Mouse (Mus musculus) urinary bladder, postnatal 14 days (tissue): ENCODE data around the gene Lcn6.
"Not testable (repeated sequence)": the region's sequence is repeated elsewhere in the genome, so short reads cannot be mapped to it uniquely, and the experiment has no call there.

Source experiments
- DNase-seq: peaks from one replicate; pipeline ENCODE4 v3.0.0; 2021; ENCODE audit warnings: low spot score

Lcn6 gene

DNA sequence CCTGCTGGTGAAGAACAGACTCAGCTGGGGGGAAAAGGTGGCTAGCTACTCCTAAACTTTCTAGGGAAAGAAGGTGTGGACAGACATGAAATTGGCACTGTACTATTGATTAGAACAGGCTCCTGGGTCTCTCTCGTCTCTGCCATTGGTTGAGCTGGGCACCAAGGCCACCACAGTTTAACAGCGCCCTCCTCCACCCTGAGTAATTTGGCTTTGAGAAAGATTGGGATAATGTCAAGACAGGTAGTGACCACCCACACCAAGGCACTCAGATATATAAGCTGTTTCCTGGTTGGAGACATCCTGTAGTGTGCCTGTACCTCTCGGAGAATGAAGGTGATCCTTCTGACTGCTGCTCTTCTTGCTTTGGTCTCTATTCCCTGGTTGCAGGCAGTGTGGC lies at the start of gene Lcn6:
Gene Lcn6, plus strand, starts transcription at position 301 of the 400 bp plus-strand sequence.
- no peak for DNase-seq

DNA sequence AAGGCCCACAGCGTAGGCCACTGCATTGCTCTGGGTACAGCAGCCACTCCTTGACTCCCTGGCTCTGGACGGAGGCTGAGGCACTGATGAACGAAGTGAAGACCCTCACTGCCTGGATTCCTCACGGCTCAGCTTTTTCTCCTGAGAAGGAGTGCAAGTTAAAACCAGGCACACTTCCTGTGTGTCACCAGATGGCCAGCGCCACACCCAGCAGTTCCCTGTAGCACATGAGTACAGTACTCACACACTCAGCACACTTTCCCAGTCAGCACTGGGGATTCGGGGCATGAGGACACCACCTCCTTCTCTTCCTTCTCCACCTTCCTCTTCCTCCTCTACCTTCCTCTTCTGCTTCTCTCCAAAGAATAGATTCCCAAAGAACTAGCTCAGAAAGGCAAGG lies 48.8 kb upstream of the Lcn6 start, which contains the start of gene Fcna:
Gene Fcna, minus strand, starts transcription at position 220 of the 400 bp plus-strand sequence.
- no peak for DNase-seq

DNA sequence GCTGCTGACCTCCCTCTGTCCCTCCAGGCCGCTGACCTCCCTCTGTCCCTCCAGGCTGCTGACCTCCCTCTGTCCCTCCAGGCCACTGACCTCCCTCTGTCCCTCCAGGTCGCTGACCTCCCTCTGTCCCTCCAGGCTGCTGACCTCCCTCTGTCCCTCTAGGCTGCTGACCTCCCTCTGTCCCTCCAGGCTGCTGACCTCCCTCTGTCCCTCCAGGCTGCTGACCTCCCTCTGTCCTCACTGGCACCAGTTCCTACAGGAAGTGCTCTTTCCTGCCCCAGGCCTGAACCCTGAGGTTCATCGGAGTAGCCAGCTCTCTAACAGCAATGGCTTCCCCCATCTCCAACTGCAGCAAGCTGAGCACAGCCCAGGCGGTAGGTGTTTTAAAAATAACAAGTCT lies 47.8 kb upstream of the Lcn6 start:
- no peak for DNase-seq

DNA sequence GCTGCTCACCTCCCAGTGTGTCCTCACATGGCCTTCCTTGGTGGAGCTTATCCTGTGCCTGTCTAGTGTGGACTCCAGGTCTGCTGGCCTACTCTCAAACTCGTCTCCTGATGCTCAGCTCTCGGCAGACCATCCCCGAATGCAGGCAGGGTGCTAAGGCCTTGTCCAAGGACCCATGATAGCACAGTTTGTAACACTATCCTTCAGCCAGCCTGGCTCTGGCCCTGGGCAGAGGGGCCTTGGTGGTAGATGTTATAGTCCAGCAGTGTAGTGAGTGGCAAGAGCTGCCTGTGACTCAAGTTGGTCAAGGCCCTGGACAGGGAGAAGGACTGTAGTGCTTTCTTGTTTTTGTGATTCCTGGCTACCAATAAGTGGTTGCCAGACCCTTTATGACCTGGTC lies 43.0 kb upstream of the Lcn6 start:
- DNase-seq = no peak

DNA sequence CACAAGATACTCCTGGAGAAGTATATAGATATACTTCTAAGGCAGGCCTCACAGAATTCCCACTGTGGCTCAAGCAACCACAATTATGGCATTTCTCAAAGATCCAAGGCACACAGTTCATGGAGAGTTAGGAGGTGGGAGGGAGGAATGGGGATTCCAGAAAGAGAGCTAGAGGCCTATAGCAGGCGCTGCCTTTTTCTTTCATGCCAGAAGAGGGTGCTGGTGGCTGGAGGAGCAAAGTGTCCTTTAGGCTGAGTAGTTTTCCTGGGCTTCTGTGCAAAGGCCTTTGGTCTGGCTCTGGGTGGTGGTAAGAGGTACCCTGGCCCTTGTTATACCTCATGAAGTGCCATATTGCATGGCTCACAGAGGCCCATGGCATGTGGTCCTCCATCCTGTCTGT lies 42.5 kb upstream of the Lcn6 start:
- no peak for DNase-seq

DNA sequence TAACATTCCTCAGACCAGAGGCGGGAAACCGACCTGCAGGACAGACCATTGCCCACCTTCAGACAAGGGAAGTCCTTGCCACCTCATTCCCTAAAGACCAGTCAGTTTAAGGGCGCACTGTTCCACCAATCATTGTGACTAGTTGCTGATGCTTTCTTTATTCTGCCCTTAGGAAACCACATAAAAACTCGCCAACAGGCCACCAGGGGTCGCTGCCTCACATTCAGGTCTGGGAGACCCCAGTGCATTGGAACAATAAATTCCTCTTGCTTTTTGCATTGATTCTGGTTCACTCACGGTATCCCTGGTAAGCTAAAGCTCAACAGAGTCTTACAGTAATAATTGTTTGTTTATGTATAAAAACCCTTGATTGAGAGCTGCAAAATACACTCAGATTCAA lies 36.7 kb upstream of the Lcn6 start:
- DNase-seq = peak; percentile 41

DNA sequence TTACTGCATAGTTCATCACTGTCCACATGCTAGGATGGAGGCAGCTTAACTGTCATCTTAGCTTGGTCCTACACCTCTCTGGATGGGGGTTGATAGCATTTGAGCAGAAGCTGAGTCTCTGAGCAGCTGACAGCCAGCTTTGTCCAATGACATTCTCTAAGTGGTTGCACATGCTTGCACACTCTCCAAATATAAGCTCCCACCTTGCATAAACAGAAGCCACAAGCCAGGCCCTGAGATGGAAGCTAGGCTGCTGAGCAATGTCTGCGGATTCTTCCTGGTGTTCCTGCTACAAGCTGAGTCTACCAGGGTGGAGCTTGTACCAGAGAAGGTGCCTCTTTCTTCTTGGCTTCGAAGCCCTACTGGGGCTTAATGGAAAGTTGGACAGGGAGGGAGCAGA lies 23.7 kb upstream of the Lcn6 start, which contains the start of gene Lcn8:
Gene Lcn8, plus strand, starts transcription at position 219 of the 400 bp plus-strand sequence.
- no peak for DNase-seq

DNA sequence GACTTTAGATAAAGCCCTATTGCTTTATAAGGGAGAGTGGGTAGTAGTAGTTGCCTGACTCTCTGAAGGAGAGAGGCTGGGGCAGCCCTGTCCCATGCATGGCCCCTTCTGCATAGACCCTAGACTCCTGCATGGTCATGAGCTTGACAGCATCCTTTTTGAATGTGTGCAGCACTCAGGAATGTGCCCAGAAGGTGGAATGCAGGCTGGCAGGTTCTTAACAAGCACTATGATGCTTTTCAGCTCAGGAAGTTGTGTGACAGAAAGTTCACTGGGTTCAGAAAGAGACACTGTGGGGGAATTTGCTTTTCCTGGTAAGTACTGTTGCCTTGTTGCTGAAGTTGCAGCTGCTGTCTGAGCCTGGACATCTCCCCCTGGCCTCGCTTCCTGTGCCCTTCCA lies 22.1 kb upstream of the Lcn6 start:
- DNase-seq = peak; percentile 23

DNA sequence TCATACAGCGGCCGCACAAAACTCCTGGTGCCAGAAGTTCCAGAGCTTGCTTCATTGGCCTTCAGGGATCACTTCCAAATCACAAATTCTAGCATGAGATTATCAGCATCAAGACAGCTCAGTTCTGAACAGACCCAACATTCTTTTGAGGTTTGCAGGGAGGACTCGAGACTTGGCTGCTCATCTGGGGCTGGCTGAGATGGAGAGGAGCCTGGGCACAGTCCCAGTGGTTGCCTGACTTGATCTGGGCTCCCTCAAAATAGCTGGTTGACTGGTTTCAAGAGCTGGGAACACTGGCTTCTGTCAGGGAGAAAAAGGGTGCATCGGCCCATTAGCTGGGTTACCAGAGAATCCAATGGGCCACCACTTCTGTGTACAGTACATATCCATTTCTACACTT lies 19.9 kb upstream of the Lcn6 start:
- DNase-seq = peak; percentile 18

DNA sequence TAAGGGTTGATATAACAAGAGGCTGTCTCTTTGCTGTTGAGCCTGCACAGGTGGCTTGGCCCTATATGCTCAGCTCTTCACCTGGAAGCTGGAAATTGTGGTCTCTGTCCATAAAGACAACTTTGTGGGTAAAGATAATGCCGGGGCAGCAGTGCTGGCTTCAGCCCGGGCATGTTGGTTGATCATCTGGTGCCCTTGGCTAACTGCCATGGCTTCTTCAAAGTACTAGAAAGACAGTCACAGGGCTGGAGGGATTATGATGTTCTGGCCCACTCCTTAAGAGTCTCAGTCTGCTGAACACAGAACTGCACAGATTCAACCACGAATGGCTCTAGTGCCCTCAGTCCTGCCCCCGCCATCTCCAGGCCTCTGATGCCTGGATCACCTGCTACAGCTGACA lies 19.3 kb upstream of the Lcn6 start:
- DNase-seq = no peak

DNA sequence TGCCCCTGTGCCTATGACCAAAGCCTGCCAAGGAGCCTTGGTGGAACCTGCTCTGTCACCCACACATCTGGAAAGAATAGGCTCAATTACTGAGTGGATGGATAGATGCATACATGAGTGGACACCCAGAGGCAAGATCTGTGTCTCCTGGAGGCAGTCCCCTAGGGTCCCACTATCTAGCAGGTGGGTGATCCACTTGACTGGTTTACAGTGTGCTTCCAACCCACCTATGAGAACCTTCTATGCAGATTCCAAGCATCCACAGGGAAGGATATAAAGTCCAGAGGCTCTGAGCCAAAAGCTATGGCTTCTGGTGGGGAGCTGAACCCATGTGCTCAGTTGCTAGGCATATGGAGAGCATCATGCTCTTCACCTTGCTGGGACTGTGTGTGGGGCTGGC lies 18.9 kb upstream of the Lcn6 start, which contains the start of gene Lcn5:
Gene Lcn5, plus strand, starts transcription at position 301 of the 400 bp plus-strand sequence.
- DNase-seq = no peak

DNA sequence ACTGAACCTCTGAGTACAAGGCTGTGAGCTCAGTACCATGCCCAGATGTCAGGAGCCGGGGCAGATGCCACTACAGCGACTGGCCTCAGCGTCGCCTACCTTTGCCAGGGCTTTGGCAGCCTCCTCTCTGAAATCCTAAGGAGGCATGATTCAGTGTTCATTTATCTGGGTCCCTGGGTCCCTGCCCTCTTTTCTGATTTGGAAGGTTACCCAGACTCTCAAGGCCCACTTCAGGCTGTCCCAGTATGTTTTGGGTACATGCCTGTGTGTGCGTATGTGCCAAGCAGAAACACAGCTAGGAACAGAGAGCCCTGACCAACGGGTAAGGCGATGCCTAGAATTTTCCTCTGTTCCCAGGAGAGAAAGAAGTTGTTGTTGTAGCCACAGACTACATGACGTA lies 16.3 kb upstream of the Lcn6 start:
- DNase-seq = no peak

DNA sequence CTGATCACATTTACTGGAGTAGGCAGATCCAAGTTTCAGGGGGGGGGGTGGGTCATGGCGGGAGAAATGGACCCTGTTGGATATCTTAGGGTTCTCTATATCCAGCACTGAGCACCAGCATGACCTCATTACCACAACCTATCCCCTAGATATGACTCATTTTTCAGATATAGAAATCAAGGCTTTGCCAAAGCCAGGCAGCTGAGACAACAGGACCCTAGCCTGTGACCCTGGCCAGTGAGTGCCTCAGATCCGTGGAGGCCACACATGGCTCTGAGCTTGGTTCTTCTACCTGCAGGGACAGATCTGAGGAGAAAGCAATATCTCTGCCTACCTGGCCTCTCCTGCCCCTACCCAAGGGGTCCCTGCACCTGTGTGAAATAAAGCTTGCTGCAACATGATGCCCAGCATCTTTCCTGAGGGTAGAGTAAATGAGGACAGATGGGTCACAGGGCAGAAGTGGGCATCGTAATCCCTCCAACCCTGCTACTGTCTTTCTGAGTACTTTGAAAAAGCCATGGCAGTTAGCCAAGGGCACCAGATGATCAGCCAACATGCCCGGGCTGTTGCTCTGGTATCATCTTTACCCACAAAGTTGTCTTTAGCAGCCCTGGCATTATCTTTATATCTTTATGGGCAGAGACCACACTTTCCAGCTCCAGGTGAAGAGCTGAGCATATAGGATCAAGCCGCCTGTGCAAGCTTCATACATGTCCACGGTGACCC lies 15.2 kb upstream of the Lcn6 start:
- DNase-seq = no peak

DNA sequence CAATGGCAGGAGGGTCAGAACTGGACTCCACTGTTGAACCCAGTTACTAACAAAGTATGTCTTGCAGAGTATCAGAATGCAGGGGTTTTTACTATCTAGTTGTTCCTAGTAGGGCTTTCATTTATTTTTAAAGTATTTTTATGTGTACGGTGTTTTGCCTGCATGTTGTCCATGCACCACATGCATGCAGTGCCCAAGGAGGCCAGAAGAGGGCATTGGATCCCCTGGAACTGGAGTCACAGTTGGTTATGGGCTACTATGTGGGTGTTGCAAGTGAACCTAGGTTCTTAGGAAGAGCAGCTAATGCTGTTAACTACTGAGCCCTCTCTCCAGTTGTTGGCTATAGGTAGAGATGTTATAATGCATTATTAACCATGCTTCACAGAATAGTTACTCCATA lies 13.1 kb upstream of the Lcn6 start:
- peak; percentile 75 for DNase-seq

DNA sequence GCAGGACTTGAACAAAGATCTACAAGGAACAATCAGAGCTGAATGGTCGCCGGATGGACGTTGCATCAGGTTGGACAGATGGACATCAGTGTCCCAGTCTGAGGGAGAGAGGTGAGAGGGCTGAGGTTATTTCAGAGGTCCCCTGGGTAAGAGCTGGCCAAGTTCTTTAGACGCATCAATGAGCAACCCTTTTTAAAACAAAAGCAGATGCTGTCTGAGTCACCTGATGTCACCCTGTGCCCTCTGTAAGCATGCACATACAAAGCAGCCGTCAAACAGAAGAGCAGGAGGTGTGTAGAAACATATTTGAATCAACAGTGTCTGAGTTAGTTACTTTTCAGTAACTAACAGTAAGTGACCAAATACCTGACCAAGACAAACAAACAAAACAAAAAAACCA lies 12.5 kb upstream of the Lcn6 start:
- no peak for DNase-seq

DNA sequence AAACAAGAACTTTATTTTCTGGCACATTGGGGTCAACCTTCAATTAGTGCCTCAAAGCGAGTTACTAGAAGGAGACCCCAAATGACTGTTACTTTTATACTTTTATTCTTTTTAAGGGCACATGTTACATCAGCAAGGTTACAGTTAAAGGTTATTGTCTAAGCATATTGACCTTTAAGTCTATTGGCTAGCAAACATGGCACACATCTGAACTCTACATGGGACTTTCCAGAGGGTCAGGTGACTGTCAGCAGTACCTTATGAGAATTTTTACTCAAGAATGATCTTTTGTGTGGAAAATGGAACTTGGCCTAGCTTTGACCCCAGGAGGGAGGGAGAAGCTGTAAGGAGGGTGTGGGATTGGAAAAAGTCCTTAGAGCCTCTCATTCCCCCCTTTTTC lies 10.1 kb upstream of the Lcn6 start:
- DNase-seq = no peak

DNA sequence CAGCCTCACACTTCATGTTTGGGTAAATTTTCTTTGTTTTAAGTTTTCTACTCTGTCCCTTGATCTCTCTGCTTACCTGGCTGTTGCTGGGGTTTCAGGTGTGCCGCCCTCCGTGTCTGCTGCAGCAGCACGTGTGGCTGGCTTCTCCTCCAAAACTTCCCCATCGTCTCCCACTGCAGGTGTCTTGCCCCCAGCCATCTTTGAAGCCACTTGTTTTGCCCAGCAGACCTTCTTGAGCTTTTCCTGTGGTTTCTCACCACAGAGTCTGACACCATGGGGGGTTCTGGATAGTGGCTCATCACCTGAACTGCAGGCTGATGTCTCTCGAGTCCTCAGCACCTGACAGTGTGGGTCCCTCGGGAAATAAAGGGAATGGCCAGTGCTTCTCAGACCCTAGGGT lies 3.0 kb downstream of the Lcn6 start:
- no peak for DNase-seq

DNA sequence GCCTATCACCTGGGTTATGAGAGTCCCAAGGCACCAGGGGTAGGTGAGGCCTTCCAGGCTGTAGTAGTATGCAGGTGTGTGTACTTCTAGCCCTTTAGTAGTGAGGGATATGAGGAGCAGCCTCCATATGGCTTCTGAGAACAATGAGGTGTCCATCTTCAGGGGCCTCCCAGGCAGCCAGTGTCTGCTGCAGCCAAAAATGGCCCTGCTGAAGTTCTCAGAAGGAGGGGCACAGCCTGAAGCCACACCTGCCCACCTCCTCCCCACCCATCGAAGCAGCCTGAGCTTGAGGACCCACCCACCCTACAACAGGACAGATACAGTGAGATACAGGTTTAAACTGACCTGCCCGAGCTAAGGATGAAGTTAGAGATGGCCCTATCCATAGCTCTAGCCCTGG lies 5.8 kb downstream of the Lcn6 start, which contains the start of gene Lcn10:
Gene Lcn10, plus strand, starts transcription at position 301 of the 400 bp plus-strand sequence.
- no peak for DNase-seq

DNA sequence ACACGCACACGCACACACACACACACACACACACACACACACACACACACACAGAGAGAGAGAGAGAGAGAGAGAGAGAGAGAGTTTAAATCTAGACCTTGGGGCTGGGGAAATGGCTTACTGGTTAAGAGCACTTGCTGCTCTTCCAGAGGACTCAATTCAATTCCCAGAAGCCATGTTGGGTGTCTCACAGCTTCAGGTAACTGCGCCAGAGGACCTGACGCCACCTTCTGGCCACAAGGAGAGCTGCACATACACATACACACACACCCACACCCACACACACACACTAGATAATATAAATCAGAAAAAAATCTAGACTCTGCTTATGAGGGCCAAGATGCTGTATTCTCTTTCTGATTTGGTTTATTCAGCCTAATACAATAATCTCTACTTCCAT lies 10.4 kb downstream of the Lcn6 start:
- DNase-seq = no peak

DNA sequence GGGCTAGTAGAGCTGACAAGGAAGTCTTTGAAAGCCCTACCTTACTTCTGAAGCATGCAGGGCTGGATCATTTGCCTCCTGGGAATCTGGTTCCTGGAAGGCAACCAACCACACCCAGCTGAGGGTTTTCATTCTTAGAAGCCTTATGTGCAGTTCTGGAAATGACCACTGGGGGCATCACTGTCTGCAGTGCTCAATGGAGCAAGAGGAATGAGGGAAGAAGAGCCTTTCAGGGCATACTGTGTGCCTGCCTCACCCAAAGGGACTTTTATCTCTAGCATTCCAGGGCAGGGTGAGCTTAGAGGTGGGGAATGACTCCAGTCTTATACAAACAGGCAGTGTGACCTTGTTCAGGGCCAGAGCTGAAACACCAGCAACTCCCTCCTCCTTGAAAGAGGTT lies 18.0 kb downstream of the Lcn6 start:
- peak; percentile 79 for DNase-seq

DNA sequence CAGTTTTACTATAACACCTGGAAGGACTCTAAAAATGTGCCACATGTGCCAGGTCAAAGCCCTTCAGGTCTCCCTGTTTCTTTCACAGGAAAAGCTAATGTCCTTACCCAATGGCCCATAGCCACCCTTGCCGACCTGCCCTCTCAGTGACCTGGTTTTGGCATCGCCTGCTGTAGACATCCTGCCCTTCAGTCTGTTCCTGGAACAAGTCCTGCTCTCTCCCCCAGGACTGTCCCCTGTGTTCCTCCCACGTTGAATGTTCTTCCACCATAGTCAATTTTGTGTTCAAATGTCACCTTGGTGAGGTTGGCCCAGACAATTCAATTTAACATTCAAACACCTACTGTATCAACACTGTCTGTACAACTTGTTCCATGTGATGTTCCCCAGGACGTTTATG lies 20.4 kb downstream of the Lcn6 start:
- DNase-seq = no peak

DNA sequence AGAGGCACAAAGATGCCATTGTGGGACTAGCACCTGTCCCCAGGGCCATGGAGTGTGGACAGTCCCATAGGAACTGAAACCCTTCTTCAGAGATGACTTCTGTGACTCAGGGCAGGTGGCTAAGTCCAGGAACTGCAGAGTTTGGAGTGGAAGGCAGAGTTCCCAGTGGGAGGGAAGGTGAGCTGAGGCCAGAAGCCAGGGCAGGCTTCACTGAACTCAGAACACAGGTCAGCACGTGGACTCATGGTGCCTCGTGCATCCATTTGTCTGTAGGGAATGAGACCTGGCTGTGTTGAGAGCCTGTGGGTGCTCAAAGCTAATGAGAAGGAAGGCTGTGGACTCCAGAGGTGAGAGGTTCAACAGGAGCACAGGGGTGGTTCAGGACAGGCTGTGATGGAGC lies 22.1 kb downstream of the Lcn6 start:
- no peak for DNase-seq

DNA sequence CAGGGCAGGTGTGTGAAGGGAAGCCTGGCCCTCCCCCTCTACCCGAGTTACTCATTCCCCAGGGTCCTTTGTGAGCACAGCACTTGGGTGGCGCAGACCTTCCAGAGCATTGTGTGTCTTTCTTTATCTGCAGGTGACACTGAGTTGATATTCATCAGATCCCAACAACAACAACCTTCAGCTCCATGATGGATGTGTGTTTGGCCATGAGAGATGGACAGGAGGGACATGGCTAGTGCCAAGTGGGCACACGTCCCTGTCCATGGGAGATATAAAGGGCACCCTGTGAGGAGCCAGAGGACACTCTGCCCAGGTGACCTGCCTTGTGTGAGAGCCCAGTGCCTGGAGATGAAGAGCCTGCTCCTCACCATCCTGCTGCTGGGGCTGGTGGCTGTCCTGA lies 23.2 kb downstream of the Lcn6 start, which contains the start of gene Obp2a:
Gene Obp2a, plus strand, starts transcription at position 301 of the 400 bp plus-strand sequence.
- not testable (repeated sequence) for DNase-seq

DNA sequence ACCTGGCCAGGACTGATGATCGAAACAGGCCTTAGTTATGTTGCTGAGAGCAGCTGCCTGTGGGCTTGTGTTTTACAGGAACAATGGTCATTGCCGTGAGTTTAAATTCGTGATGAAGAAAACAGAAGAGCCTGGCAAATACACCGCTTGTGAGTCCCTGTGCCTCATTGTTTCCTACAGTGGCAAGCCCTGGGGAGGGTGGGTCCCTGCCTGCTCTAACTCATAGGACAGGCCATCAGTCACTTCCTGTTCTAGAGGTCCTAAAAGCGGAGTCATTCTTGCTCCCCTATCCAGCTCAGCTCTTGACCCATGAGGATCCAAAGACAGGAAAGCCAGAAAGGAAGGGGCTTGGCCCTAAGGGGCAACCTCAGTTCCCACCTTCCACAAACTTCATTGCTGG lies 24.4 kb downstream of the Lcn6 start:
- DNase-seq = no peak
